9 mouse cellular contexts compared by ENCODE assay signal in the genomic region with DNA sequence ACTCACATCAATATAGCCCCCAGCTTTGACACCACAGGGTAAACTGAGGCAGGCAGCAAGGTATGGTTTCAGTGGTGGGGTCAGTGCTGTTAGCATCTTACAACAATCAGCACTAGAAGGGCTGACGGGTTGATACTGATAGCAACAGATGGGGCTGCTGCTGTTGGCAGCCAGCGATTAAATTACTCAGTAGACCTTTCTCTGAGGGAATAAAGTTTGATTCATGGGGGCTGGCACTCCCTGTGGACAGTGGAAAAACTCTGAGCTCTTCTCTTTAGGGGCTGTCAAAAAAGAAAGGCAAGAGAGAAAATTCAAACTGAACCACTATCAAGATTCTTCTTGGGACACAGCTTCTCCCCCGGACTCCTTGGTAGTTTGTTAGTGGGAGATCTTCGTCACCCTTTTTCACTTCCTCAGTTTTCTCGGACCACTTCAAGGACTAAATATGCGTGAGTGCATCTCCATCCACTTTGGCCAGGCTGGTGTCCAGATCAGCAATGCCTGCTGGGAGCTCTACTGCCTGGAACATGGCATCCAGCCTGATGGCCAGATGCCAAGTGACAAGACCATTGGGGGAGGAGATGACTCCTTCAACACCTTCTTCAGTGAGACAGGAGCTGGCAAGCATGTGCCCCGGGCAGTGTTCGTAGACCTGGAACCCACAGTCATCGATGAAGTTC. TPM values are rescaled to one million over a fixed set of nuclear protein-coding genes. Genes with fewer than 3 reads are reported as not detected.
DNase-seq lines count a peak whose midpoint lies in the region; ATAC-seq and TF ChIP-seq lines count a peak whose summit lies in the region.
"Not testable (repeated sequence)": the region's sequence is repeated elsewhere in the genome, so short reads cannot be mapped to it uniquely, and the experiment has no call there.
"Had no signal": no experiment of that assay in that cellular context is flagged by ENCODE, and none has a peak within 500 bp of the region (broad histone marks: within the 10 kb centered on the region; RNA-seq: fewer than 3 reads in every experiment).

No protein-coding gene starts in this region.

- peak; percentile 21 for DNase-seq in cerebellum, adult 11 months
- peak; percentile 28 for DNase-seq in cerebellum, adult 9-10 months
- peak; percentile 46 for DNase-seq in cerebellum, postnatal 25 days
- DNase-seq in heart, embryonic 10.5 days (ENCODE audit: low spot score), result peak; percentile 19
- DNase-seq in kidney, adult 18-20 months, result peak; percentile 7

- H3K9ac ChIP-seq in kidney, embryonic 15.5 days, result not testable (repeated sequence)

- H3K4me3 ChIP-seq in heart, embryonic 10.5 days; kidney, embryonic 15.5 days (replicated peaks); myocyte: not testable (repeated sequence)

- H3K36me3 ChIP-seq in heart, embryonic 10.5 days; kidney, embryonic 15.5 days; myocyte (ENCODE audit: control insufficient read depth, insufficient read depth): not testable (repeated sequence)

- H3K27me3 ChIP-seq in heart, embryonic 10.5 days (ENCODE audit: insufficient read depth, poor library complexity, severe bottlenecking); kidney, embryonic 15.5 days; myocyte (ENCODE audit: control insufficient read depth, insufficient read depth, insufficient read length): not testable (repeated sequence)

- not testable (repeated sequence) for H3K27ac ChIP-seq in heart, embryonic 10.5 days; kidney, embryonic 15.5 days

- TF ChIP-seq POLR2A in myocyte (IDR thresholded peaks at IDR 0.05; ENCODE audit: insufficient read length, low read depth), result not testable (repeated sequence)

- H3K4me2 ChIP-seq in kidney, embryonic 15.5 days; myocyte (ENCODE audit: low read depth): not testable (repeated sequence)

- 83% methylated on average over 9 of the region's 9 CpGs for WGBS in heart, embryonic 10.5 days
- 75% methylated on average over 9 of the region's 9 CpGs for WGBS in kidney, embryonic 15.5 days

- not testable (repeated sequence) for H3K4me1 ChIP-seq in heart, embryonic 10.5 days; kidney, embryonic 15.5 days

- not testable (repeated sequence) for H3K9me3 ChIP-seq in heart, embryonic 10.5 days; kidney, embryonic 15.5 days (replicated peaks)

- ATAC-seq in kidney, embryonic 15.5 days (replicated peaks; ENCODE audit: low FRiP score), result 0 out of 2 replicates have a peak, but pooled peaks have one; percentile 41

- not testable (repeated sequence) for H3ac ChIP-seq in myocyte (ENCODE audit: control insufficient read depth, insufficient read length)

- H3K79me2 ChIP-seq in myocyte (ENCODE audit: control insufficient read depth, insufficient read depth), result not testable (repeated sequence)

TF ChIP-seq in myocyte, 11 proteins besides CTCF, POLR2A, EP300 and RAD21:
- TF ChIP-seq MYOD1 (IDR thresholded peaks at IDR 0.05; ENCODE audit: control insufficient read depth in 1 of 3, insufficient read length in 2 of 3, low read depth in 2 of 3), result peak in 2 of 3 experiments; percentile 2 to 38

RNA-seq across cellular contexts. Expression of gene Fam228b, which starts 12.8 kb away (rescaled TPM):
- 2.2 and 2.6 TPM in 2 replicates for polyA plus RNA-seq in heart, embryonic 10.5 days (2016; fragmentation: Nextera tagmentation; extraction: Ambion mirVana)
- 1.5 and 4.5 TPM in 2 replicates for polyA plus RNA-seq in kidney, embryonic 15.5 days (2015; fragmentation: Nextera tagmentation; extraction: Ambion mirVana)
- polyA plus RNA-seq in myocyte (2012; fragmentation: generic; extraction: Trizol), result 0.07 TPM
- polyA plus RNA-seq: activated CD4-positive, CD25-positive, alpha-beta regulatory T cell, adult 4 months had no signal

RNA-seq across cellular contexts. Expression of gene Pfn4, which starts 13.0 kb away (rescaled TPM):
- polyA plus RNA-seq in heart, embryonic 10.5 days (2016; fragmentation: Nextera tagmentation; extraction: Ambion mirVana), result 1.2 and 1.8 TPM in 2 replicates
- 2.5 and 3.5 TPM in 2 replicates for polyA plus RNA-seq in kidney, embryonic 15.5 days (2015; fragmentation: Nextera tagmentation; extraction: Ambion mirVana)
- polyA plus RNA-seq in myocyte (2012; fragmentation: generic; extraction: Trizol), result 0.02 TPM
- polyA plus RNA-seq: activated CD4-positive, CD25-positive, alpha-beta regulatory T cell, adult 4 months; C2C12 had no signal

RNA-seq across cellular contexts. Expression of gene Sf3b6, which starts 35.5 kb away (rescaled TPM):
- 164 and 196 TPM in 2 replicates for polyA plus RNA-seq in heart, embryonic 10.5 days (2016; fragmentation: Nextera tagmentation; extraction: Ambion mirVana)
- 207 and 229 TPM in 2 replicates for polyA plus RNA-seq in kidney, embryonic 15.5 days (2015; fragmentation: Nextera tagmentation; extraction: Ambion mirVana)
- 100.0 TPM for polyA plus RNA-seq in myocyte (2012; fragmentation: generic; extraction: Trizol)

RNA-seq across cellular contexts. Expression of gene Fam228a, which starts 43.6 kb away (rescaled TPM):
- polyA plus RNA-seq in heart, embryonic 10.5 days (2016; fragmentation: Nextera tagmentation; extraction: Ambion mirVana), result 0.31 and 0.35 TPM in 2 replicates
- polyA plus RNA-seq in kidney, embryonic 15.5 days (2015; fragmentation: Nextera tagmentation; extraction: Ambion mirVana), result 0.10 and 0.15 TPM in 2 replicates
- not detected for polyA plus RNA-seq in myocyte (2012; fragmentation: generic; extraction: Trizol)
- polyA plus RNA-seq: activated CD4-positive, CD25-positive, alpha-beta regulatory T cell, adult 4 months had no signal

RNA-seq across cellular contexts. Expression of gene Fkbp1b, which starts 59.5 kb away (rescaled TPM):
- 7.4 and 12.5 TPM in 2 replicates for polyA plus RNA-seq in heart, embryonic 10.5 days (2016; fragmentation: Nextera tagmentation; extraction: Ambion mirVana)
- 8.9 and 9.0 TPM in 2 replicates for polyA plus RNA-seq in kidney, embryonic 15.5 days (2015; fragmentation: Nextera tagmentation; extraction: Ambion mirVana)
- 7.3 TPM for polyA plus RNA-seq in myocyte (2012; fragmentation: generic; extraction: Trizol)
- polyA plus RNA-seq: activated CD4-positive, CD25-positive, alpha-beta regulatory T cell, adult 4 months had no signal
